Mouse (Mus musculus): ENCODE data around the gene Shank2. TPM values are rescaled to one million over a fixed set of nuclear protein-coding genes. Genes with fewer than 3 reads are reported as not detected.

The Shank2 gene
- polyA plus RNA-seq, 1 experiment from 2014 or later, result 2.7 TPM

GRCm38 (mm10) chr7:144105952-144106351 lies 104.2 kb downstream of the Shank2 start:
- no peaks in the 10 kb centered on the region for H3K27me3 ChIP-seq (ENCODE audit: control insufficient read depth, insufficient read depth, low read length)
- ATAC-seq (ENCODE audit: low FRiP score) (peak; percentile 52; the same call in 1 of the 2 replicates), DNase-seq (ENCODE audit: low spot score) (no peak)
- no peaks in the 10 kb centered on the region for H3K9me3 ChIP-seq (ENCODE audit: control insufficient read depth, low read length)
- no peak overlapping the region for H3K9ac ChIP-seq (ENCODE audit: low read depth, low read length)
- no peak overlapping the region for H3K4me3 ChIP-seq (ENCODE audit: low read depth, low read length)
- peak overlapping the region; percentile 61 for H3K27ac ChIP-seq (ENCODE audit: low read depth, low read length)
- H3K4me1 ChIP-seq (replicated peaks; ENCODE audit: control insufficient read depth, insufficient read depth, low read length), result no peaks in the 10 kb centered on the region
- no peak overlapping the region for H3K4me2 ChIP-seq (replicated peaks; ENCODE audit: low read depth, low read length)
- 15% methylated on average over 1 of the region's 1 CpGs for WGBS
- H3K36me3 ChIP-seq (ENCODE audit: control insufficient read depth, insufficient read depth, low read length), result no peaks in the 10 kb centered on the region

DNA sequence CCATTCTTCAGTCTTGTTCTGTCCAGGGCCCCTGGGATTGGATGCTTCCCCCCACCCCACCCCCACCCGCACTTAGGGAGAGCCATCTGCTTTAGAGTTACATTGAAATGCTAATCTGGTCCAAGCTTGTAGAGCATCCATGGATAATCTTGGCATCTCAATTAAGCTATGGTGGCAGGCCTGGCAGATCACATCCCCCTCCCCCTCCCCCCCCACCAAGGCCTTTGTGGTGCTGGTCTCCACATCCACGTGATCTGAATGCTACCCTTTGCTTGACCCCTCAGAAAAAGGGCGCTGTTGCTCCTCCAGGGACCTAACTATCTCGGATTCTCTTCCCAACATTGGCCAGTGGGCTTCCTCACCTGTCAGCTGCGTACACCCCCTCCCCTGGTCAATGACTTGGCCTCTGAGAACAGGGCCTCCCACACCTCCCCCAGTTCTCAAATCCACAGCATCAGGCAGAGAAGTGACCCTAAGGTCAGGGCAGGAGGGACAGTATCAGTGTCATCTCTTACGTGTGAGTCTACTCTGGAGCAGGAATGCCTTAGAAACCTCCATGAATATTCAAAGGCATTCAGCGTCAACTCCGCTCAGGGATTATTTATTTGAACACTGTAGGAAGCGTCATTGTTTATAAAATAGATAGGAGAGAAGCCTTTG lies 104.8 kb downstream of the Shank2 start:
- WGBS, result 13% methylated on average over 9 of the region's 9 CpGs
- H3K27ac ChIP-seq (ENCODE audit: low read depth, low read length), result peak overlapping the region; percentile 79

GRCm38 (mm10) chr7:144108141-144108540 lies 106.4 kb downstream of the Shank2 start:
- Histone ChIP-seq H3K4me1 (replicated peaks; ENCODE audit: control insufficient read depth, insufficient read depth, low read length) (no peaks in the 10 kb centered on the region; the same call in 1 of the 2 replicates), H3K27me3 (ENCODE audit: control insufficient read depth, insufficient read depth, low read length) (no peaks in the 10 kb centered on the region), H3K4me3 (ENCODE audit: low read depth, low read length) (no peak overlapping the region), H3K27ac (ENCODE audit: low read depth, low read length) (no peak overlapping the region), H3K36me3 (ENCODE audit: control insufficient read depth, insufficient read depth, low read length) (no peaks in the 10 kb centered on the region), H3K9ac (ENCODE audit: low read depth, low read length) (no peak overlapping the region), H3K4me2 (replicated peaks; ENCODE audit: low read depth, low read length) (no peak overlapping the region), H3K9me3 (ENCODE audit: control insufficient read depth, low read length) (no peaks in the 10 kb centered on the region)
- ATAC-seq (ENCODE audit: low FRiP score) (no peak), DNase-seq (ENCODE audit: low spot score) (no peak)
- 94% methylated on average over 5 of the region's 5 CpGs for WGBS

More for the DNA sequence above, 104.8 kb downstream of the Shank2 start:
- no peaks in the 10 kb centered on the region for H3K4me1 ChIP-seq (replicated peaks; ENCODE audit: control insufficient read depth, insufficient read depth, low read length)
- no peaks in the 10 kb centered on the region for H3K36me3 ChIP-seq (ENCODE audit: control insufficient read depth, insufficient read depth, low read length)
- no peak overlapping the region for H3K4me2 ChIP-seq (replicated peaks; ENCODE audit: low read depth, low read length)
- no peaks in the 10 kb centered on the region for H3K27me3 ChIP-seq (ENCODE audit: control insufficient read depth, insufficient read depth, low read length)
- H3K9me3 ChIP-seq (ENCODE audit: control insufficient read depth, low read length), result no peaks in the 10 kb centered on the region
- ATAC-seq (ENCODE audit: low FRiP score) (peak; percentile 91), DNase-seq (ENCODE audit: low spot score) (peak; percentile 79)
- H3K9ac ChIP-seq (ENCODE audit: low read depth, low read length), result no peak overlapping the region
- no peak overlapping the region for H3K4me3 ChIP-seq (ENCODE audit: low read depth, low read length)

GRCm38 (mm10) chr7:144111026-144111604 lies 109.4 kb downstream of the Shank2 start:
- no peak overlapping the region for H3K27ac ChIP-seq (ENCODE audit: low read depth, low read length)
- 64% methylated on average over 4 of the region's 4 CpGs for WGBS
- ATAC-seq (ENCODE audit: low FRiP score) (no peak), DNase-seq (ENCODE audit: low spot score) (no peak)
- H3K4me3 ChIP-seq (ENCODE audit: low read depth, low read length), result no peak overlapping the region
- H3K4me2 ChIP-seq (replicated peaks; ENCODE audit: low read depth, low read length), result no peak overlapping the region
- H3K9me3 ChIP-seq (ENCODE audit: control insufficient read depth, low read length), result no peaks in the 10 kb centered on the region
- H3K4me1 ChIP-seq (replicated peaks; ENCODE audit: control insufficient read depth, insufficient read depth, low read length), result no peaks in the 10 kb centered on the region; the same call in 1 of the 2 replicates
- H3K9ac ChIP-seq (ENCODE audit: low read depth, low read length), result no peak overlapping the region
- H3K36me3 ChIP-seq (ENCODE audit: control insufficient read depth, insufficient read depth, low read length), result no peaks in the 10 kb centered on the region
- H3K27me3 ChIP-seq (ENCODE audit: control insufficient read depth, insufficient read depth, low read length), result no peaks in the 10 kb centered on the region

GRCm38 (mm10) chr7:144111981-144112380 lies 110.3 kb downstream of the Shank2 start:
- no peak for ATAC-seq (ENCODE audit: low FRiP score)
- WGBS, result 79% methylated on average over 3 of the region's 3 CpGs

DNA sequence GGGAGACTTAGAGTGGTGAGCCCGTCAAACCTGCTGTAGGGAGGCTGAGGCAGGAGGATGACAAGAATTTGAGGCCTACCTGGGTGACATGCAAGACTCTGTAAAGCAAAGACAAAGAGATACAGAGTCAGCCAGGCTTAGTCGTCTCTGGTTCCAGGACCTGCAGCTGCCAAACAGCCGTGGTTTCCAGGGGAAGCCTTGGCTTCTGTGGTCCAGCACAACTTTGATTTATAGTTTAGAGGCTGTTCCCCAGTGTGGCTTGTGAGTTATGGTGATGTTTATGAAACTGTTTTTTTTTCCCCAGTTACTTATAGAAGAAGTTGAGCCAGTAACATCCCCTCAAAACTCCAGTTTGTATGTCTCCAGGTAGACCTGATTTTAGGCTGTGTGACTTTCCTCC lies 112.5 kb downstream of the Shank2 start:
- Histone ChIP-seq H3K9me3 (ENCODE audit: control insufficient read depth, low read length) (no peaks in the 10 kb centered on the region), H3K36me3 (ENCODE audit: control insufficient read depth, insufficient read depth, low read length) (no peaks in the 10 kb centered on the region), H3K27me3 (ENCODE audit: control insufficient read depth, insufficient read depth, low read length) (no peaks in the 10 kb centered on the region), H3K4me2 (replicated peaks; ENCODE audit: low read depth, low read length) (no peak overlapping the region), H3K9ac (ENCODE audit: low read depth, low read length) (no peak overlapping the region), H3K4me1 (replicated peaks; ENCODE audit: control insufficient read depth, insufficient read depth, low read length) (no peaks in the 10 kb centered on the region; the same call in 1 of the 2 replicates), H3K4me3 (ENCODE audit: low read depth, low read length) (no peak overlapping the region), H3K27ac (ENCODE audit: low read depth, low read length) (no peak overlapping the region)
- no peak for ATAC-seq (ENCODE audit: low FRiP score)
- no peak for DNase-seq (ENCODE audit: low spot score)
- 82% methylated on average over 3 of the region's 3 CpGs for WGBS

More at GRCm38 (mm10) chr7:144111981-144112380, 110.3 kb downstream of the Shank2 start:
- Histone ChIP-seq H3K27ac (ENCODE audit: low read depth, low read length) (no peak overlapping the region), H3K9me3 (ENCODE audit: control insufficient read depth, low read length) (no peaks in the 10 kb centered on the region), H3K9ac (ENCODE audit: low read depth, low read length) (no peak overlapping the region), H3K4me2 (replicated peaks; ENCODE audit: low read depth, low read length) (no peak overlapping the region), H3K36me3 (ENCODE audit: control insufficient read depth, insufficient read depth, low read length) (no peaks in the 10 kb centered on the region), H3K4me1 (replicated peaks; ENCODE audit: control insufficient read depth, insufficient read depth, low read length) (no peaks in the 10 kb centered on the region; the same call in 1 of the 2 replicates), H3K27me3 (ENCODE audit: control insufficient read depth, insufficient read depth, low read length) (no peaks in the 10 kb centered on the region), H3K4me3 (ENCODE audit: low read depth, low read length) (no peak overlapping the region)
- no peak for DNase-seq (ENCODE audit: low spot score)

DNA sequence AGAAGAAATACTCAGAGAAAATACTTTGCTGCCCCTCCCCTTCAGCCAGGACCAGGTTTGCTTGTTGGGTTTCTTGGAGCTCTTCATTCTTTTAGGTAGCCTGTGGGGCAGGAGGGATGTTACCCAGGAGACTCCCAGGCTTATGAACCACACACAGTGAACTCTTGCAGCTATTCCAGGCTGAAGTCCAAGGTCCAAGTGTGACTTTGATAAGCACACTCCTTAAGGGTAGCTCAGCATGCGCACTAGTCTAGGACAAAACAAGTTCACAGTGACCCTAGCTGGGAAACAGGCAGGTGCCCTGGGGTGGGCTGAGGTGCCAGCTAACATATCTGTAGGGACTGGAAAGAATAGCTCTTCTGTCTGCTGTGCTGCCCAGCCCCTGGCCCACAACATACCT lies 117.8 kb downstream of the Shank2 start:
- ATAC-seq (ENCODE audit: low FRiP score) (no peak), DNase-seq (ENCODE audit: low spot score) (no peak)
- H3K4me1 ChIP-seq (replicated peaks; ENCODE audit: control insufficient read depth, insufficient read depth, low read length), result no peaks in the 10 kb centered on the region
- H3K36me3 ChIP-seq (ENCODE audit: control insufficient read depth, insufficient read depth, low read length), result no peaks in the 10 kb centered on the region
- H3K27ac ChIP-seq (ENCODE audit: low read depth, low read length), result no peak overlapping the region
- no peak overlapping the region for H3K4me3 ChIP-seq (ENCODE audit: low read depth, low read length)
- no peaks in the 10 kb centered on the region for H3K27me3 ChIP-seq (ENCODE audit: control insufficient read depth, insufficient read depth, low read length)
- WGBS, result 93% methylated on average over 1 of the region's 1 CpGs
- no peak overlapping the region for H3K4me2 ChIP-seq (replicated peaks; ENCODE audit: low read depth, low read length)
- no peak overlapping the region for H3K9ac ChIP-seq (ENCODE audit: low read depth, low read length)
- no peaks in the 10 kb centered on the region for H3K9me3 ChIP-seq (ENCODE audit: control insufficient read depth, low read length)

GRCm38 (mm10) chr7:144132699-144133387 lies 131.1 kb downstream of the Shank2 start:
- no peak for DNase-seq (ENCODE audit: low spot score)
- no peak for ATAC-seq (ENCODE audit: low FRiP score)
- Histone ChIP-seq H3K36me3 (ENCODE audit: control insufficient read depth, insufficient read depth, low read length) (no peaks in the 10 kb centered on the region), H3K27ac (ENCODE audit: low read depth, low read length) (no peak overlapping the region), H3K27me3 (ENCODE audit: control insufficient read depth, insufficient read depth, low read length) (no peaks in the 10 kb centered on the region), H3K4me1 (replicated peaks; ENCODE audit: control insufficient read depth, insufficient read depth, low read length) (no peaks in the 10 kb centered on the region), H3K4me2 (replicated peaks; ENCODE audit: low read depth, low read length) (no peak overlapping the region), H3K4me3 (ENCODE audit: low read depth, low read length) (no peak overlapping the region), H3K9me3 (ENCODE audit: control insufficient read depth, low read length) (no peaks in the 10 kb centered on the region), H3K9ac (ENCODE audit: low read depth, low read length) (no peak overlapping the region)
- 77% methylated on average over 22 of the region's 22 CpGs for WGBS

All from hindbrain, embryonic 11.5 days (tissue).